Mouse (Mus musculus): Measurements from ENCODE around the gene Fignl2.

The Fignl2 gene

DNA sequence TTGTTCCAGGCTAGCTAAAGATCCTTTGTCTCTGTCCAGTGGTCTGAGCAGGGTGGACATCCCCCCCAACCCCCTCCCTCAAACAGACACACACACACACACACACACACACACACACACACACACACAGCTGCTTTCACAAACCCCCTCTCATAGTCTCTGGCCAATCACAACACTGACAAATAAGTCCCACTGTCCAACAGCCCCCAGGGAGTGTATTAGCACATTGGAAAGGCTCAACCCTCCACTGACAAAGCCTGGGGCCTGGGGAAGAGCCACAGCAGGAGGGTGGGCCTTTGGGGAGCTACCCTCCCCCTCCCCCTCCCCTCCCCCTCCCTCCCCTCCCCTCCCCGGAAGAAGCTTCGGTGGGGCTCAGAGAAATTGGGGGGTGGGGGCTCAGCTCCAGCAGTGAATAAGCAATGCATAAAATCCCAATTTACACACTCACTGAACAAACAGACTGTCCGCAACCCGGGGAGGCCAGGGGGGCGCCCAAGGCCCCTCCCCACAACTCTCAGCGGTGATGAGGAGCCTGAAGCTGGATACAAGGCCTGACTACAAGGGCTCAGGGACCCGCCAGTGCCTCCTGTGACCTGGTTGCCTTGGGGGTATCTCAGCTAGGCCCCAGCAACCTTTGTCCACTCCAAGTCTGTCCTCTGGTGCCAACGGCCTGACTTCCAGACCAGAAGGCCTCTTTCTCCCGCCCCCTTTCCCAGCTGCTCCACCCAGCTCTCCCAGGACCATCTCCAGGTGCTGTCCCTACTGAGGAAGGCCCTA lies 11.3 kb downstream of the Fignl2 start:
- DNase-seq: peak; percentile 67 to 86

DNA sequence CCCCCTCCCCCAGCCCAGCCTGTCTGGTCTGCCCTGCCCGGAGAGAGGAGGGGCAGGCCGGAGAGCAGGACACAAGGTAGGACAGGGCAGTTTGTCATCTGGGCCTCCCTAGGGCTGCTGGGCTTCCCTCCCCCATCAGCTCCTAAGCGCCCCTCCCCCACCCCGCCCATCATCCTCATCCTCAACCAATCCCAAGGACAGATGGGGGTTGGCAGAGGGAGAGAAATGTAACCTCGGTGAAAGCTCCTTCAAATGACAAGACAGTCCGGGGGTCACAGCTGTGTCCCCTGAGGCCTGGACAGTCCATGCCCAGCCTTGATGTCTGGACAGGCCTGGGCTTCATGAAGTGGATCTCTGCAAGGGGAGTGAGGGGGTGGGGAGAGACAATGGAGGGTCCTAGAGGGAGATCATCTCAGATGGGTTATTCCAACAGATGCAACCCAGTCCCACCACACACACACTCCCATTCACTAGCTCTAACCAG lies 12.0 kb downstream of the Fignl2 start:
- DNase-seq: peak in 1 of 2 experiments; percentile 55

DNA sequence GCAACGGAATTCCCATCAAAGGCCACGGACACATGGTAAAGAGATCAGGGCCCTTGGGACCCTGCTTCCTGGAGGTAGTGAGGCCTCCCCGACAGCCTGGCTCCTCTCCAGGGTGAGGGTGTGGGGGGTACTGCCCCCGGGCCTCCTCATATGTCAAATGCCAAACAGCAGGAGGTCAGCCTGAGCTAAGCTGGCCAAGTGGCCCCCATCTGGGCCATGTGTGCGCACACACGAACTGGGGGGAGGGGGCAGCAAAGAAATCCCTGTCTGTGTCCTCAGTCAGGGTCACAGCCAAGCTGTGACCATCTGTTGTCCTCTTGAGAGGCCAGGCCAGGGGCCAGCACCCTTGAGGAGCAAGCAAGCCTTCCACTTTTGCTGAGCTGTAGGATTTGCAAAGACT lies 13.3 kb downstream of the Fignl2 start:
- peak; percentile 39 to 70 for DNase-seq

DNA sequence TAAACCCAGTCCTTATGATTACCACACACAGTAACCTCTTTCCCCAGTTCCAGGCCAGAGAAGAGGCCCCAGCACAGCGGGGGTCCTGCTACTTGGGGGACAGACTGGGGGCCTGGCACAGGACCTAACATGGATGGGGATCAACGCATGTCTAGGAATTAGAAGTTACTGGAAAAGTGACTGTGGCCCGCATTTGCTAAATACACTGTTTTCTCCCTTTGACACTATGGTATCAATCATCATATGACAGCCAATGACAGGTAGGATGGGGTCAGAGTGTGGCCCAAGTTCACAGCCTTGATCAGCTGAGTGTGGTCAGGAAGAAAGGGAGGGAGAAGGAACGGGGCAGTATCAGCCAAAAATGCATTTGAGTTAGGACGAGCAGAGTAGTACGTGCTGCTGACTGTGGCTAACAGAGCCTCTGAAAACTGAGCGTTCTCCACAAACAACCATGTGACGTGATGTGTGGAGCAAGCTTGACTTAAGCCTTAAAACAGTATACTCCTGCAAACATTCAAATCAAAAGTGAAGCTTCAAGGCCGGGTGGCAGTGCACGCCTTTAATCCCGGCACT lies 18.0 kb downstream of the Fignl2 start:
- DNase-seq: no peak

DNA sequence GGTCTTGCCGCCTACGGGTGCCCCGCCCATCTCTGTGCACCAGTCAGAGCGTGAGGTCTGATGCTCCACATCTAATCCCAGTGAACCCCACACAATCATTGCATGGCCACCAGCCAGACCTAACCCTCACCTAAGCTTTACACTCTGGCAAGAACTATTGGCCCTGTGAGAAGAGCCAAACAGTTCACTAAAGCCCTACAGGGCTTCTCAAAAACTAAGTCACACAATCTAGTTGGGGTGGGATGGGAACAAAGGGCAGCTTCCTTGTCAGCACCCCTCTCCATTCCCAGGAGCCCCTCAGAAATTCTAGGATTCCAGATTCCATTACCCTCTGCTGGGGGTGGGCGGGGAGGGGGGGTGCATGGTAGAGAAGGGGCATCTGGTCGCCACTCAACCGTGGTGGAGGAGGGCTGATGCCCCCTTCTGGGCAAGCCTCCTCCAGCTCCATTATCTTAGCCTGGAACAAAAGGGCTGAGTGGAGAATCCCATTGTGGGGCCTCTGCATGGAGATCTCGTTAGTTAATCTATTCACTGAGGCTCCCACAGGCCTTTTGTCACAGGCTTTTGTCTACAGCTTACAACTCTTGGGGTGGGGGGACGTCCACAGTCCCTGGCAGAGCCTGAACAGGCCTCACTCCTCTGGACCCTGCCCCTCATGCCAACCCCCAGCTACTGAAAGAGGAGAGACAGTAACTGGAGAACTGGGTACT lies 18.6 kb downstream of the Fignl2 start:
- DNase-seq: no peak

DNA sequence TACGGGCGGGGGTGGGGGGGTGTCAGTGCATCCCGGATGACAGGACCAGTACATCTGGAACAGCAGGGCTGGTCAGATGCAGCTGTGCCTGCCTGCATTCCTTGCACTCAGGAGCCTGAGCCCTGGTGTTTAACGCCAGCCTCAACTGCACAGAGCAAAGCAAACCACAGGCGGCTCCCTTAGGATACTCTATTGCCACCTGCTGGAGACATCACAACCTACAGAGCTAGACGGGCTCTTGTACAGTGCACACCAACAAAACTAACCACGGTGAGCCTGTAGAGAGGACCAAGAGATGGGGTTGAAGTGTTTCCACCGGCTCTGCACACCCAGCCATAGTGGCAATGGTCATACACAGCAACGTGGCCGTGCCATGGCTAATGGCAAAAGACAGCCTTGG lies 22.1 kb downstream of the Fignl2 start:
- DNase-seq: peak; percentile 73 to 78

DNA sequence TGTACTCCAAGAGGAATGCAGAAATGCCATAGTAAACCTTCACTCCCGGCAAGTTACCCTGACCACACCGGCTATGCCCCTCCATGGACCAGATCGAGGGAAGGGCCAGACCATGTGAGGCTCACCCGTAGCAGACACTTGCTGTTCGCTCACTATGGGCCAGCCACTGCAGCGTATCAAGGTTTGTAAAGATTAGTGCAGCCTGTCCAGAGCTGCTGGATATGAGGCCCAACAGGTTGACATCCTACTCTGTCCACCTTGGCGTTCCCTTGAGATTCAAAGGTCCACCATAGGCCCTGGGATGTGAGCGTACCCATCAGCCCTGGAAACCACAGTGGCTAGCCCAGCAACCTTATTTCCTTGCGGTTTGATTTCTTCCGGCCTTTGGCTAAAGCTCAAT lies 23.8 kb downstream of the Fignl2 start:
- DNase-seq: no peak

DNA sequence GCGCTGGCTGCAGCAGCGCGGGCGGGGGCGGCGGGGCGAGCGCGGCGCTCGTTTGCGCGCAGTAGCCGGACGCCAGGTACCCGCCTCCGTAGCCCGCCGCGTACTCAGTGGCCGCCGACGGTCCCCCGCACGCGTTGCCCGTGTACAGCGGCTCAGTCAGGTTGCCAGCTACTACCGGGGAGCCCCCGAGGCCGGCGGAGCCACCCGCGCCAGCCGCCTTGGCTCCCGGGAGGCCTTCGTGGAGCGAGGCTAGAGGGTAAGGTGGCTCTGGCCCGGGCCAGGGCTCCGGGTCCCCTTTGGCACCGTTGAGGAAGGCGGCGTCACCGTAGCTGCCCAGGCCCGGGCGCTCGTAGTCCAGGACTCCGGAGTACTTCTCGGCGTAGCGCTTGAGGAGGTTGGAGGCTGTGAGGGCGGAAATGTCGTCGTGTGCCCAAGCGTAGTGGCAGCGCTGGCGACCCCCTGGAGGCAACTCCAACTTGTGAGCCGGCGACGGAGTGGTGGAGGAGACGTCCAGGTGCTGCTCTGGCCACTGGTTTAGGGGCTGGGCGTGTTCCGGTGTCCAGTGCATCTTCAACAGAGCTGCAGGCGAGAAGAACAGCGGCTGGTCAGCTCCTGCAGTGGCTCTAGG lies 24.4 kb downstream of the Fignl2 start:
- no peak for DNase-seq

DNA sequence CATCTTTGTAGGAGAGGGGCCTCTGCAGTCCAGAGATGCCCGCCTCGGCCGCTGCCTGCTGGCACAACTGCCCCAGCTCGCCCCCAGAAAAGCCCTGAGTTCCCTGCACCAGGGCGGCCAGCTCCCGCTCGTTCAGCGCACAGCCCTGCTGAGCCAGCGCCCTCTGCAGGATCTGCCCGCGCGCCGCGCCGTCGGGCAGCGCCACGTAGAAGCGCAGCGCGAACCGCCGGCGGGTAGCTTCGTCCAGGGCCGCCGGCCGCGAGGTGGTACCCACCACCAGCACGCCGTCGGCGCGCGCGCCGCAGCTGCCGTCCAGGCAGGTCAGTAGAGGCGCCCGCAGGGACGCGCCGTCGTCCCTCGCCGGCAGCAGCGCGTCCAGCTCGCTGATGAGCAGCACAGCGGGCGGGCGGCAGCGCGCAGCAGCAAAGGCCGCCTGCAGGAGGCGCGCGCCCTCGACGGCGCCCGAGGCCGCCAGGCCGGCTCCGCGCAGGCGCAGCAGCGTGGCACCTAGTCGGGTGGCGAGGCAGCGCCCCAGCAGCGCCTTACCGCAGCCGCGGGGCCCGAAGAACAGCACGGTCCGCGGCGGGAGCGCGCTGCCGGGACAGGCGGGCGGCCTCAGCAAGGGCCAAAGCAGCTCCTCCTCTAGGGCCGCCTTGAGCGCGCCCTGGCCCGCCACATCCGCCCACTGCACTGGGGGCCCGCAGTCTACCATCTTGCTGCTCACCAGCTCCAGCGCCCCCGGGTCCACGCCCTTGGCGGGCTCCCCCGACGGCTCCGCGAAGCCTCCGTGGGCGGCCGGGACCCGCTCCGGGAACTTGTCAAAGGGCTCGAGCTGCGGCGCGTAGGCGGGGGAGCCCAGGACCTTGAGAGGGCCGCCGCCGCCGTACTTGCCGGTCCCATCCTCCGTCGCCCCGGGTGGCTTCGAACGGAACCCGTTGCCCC lies 25.5 kb downstream of the Fignl2 start:
- DNase-seq: no peak

DNA sequence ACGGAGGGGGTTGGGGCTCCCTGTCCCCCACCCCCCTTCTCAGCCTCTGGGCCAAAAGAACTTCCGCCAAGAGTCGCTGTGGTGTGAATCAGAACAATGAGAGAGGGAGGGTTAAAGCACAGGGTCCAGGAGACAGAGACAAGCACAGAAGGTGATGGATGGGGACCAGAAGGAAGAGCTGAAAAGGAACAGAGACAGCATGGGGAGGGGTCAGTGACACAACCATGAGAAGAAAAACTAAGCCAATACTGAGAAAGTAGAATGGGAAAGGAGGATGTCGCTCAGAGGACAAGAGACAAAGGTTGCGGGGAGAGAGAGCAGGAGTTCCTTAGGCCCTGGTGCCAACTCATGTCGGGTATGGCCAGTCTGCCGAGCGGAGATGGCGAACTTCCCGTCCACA lies 26.5 kb downstream of the Fignl2 start:
- DNase-seq: no peak

DNA sequence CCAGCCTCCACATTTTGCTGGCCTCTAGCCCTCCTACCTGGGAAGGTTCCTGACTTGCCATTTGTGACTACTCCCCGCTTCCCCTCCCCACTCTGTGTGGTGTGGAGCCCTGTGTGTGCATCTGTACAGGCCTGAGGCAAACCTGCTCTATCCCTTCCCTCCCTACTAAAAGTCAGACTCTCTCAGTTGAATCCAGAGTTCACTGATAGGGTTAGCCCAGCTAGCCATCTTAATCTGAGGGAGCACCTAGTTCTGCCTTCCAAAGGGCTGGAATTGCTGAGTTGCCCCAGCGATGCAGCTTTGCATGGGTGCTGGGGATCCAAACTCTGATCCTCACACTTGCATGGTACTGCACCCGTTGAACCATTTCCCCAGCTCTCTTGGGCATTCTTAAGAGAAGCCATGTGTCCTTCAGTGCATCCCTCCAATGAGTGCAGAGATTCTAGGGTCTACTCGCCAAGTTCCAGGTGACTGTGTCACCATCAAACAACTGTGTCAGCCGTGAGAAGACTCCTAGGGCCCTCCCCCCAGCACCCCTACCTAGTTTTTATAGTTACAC lies 29.9 kb downstream of the Fignl2 start:
- DNase-seq: no peak

DNA sequence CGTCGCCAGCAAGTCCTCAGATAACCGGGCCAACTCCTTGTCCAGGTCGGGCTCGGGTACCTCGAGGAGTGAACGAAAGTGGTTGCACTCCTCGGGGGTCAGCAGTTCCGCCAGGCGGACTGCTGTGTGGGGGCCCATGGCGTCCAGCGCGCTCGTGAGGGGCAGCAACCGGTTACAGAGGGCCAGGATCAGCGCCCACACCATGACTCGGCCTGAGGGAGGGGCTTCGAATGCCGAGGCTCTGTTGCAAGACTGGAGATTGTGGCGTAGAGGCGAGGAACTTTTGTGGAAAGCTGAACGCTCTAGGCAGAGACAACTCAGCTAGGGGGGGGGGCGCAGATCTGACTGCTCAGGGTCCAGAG lies 31.2 kb downstream of the Fignl2 start, which contains the start of gene Gm47841:
TSS of gene Gm47841 (minus strand) at position 204 of the 362 bp plus-strand sequence.
- DNase-seq: no peak

DNA sequence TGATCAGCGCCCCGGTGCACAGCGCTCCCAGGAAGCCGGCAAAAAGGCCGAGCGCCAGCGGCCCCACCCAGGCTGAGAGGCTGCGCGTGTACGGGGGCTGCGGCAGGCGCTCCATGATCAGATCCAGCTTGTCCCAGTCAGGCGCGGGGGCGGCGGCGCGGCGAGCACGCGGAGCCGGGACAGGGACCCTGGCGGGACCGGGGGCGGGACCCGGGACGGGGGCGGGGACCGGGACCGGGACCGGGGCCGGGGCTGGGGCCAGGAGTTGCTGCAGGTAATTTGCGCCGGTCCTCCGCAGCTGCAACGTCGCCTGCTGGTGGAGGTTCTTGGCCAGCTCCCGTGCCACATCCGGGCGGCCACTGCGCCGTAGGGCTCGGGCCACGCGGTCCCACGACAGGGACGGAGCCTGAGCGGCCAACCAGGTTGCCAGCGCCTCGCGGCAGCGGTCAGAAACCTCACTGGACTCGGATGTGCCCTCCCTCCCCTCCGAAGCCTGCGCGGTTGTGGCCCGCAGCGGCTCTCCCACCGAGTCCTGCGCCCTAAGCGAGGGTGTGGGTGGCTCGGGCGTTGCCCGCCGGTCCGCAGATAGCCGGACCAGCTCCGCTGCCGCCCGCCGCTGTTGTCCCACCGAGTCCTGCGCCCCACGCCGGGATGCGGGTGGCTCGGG lies 31.7 kb downstream of the Fignl2 start:
- peak; percentile 39 to 56 for DNase-seq

DNA sequence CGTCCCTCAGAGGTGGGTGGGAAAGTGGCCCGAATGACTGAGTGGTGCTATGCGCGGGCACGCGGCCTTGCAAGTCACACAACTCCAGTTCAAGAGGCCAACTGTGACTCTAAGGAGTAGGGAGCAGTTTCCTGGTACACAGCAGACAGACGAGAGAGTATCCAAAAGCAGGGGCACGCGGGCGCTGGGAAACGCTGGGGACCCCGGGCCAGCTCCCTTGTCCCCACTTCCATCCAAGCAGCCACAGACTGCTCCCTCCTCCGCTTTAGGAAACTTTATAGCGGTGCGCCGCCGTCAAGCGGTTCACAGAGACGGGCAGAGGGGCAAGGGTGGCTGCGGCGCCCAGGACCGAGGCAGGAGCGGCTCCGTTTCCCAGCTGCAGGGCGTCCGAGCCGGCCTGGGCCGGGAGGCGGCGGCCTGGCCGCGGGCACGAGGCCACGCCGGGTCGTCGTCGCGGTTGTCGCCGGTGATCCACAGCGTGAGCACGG lies 32.3 kb downstream of the Fignl2 start:
- DNase-seq: no peak

DNA sequence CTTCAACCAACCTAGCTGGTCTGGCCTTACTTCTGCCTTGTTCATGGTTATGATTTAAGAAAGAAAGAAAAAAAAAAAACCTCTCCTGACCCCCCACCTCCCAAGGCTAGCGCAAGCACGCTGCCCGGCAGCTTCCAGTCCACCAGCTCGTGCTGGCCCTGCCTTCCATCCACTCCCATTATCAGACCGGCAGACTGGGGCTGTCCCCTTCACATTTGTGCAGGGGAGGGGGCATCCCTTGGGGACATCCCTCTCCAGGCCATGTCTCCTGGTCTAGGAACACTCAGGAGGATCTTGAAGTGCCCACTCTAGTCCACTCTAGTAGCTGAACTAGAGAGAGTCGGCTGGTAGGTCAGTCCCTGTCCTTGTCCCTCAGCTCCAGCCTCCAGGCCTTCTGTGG lies 33.8 kb downstream of the Fignl2 start:
- DNase-seq: no peak

DNA sequence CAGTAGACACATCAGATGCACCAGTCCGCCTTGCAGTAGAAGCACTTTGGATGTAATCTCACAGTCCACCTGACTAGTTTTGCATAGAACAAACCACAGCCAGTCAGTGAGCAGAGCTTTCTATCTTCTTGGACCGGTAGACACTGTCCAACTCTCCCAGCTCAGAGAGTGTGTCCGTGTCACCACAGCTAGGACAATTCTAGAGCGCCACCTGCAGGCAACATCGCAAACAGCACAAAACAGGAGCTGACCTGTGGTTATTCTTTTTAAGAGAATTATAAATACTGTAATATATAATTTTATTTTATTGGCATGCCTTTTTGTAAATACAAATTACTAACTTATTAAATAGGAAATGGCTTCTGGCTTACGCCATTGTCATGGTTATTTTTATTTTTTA lies 35.8 kb downstream of the Fignl2 start:
- peak; percentile 70 to 77 for DNase-seq

DNA sequence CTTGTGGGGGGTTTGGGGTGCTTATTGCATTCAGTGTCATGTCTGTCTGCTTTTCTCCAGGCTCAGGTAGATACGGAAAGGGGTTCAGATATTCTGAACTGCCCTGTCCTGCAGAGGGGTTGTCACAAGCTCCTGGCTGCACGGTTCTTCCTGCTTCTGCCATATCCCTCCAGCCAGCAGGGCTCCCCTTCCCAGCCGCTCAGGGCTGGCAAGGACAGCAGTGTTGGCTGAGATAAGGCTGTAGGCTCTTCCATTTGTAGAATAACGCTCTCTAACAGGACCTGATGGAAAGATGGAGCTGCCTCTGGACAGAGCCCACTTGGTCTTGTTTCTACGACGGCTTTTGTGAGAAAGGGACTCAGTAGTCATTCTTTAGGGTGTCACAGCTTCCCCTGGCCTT lies 36.4 kb downstream of the Fignl2 start:
- DNase-seq: no peak

DNA sequence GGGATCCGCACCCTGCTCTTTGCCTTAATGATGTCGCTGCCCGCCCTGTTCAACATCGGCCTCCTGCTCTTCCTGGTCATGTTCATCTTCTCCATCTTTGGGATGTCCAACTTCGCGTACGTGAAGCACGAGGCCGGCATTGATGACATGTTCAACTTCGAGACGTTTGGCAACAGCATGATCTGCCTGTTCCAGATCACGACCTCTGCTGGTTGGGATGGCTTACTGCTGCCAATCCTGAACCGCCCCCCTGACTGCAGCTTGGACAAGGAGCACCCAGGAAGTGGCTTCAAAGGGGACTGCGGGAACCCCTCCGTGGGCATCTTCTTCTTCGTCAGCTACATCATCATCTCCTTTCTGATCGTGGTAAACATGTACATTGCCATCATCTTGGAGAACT lies 38.7 kb downstream of the Fignl2 start:
- DNase-seq: no peak

DNA sequence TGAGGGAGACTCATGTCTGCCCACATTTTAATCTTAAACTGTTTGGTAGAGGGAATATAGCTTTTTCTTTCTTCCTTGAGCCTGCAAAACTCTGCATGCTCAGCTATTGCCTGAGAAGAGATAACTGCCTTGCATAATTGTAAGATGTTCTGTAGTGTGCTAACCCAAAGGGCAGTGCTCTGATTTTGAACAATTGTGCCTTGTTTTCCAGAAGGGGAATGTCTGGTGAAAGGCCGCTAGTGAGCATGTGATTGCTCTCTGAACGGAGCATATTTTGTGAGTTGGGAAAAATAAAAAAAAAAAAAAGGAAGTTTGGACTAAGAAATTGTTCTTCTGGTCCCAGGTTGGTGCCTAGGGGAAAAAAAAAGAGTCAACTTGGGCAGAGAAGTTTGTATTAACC lies 49.4 kb downstream of the Fignl2 start:
- DNase-seq: no peak

DNA sequence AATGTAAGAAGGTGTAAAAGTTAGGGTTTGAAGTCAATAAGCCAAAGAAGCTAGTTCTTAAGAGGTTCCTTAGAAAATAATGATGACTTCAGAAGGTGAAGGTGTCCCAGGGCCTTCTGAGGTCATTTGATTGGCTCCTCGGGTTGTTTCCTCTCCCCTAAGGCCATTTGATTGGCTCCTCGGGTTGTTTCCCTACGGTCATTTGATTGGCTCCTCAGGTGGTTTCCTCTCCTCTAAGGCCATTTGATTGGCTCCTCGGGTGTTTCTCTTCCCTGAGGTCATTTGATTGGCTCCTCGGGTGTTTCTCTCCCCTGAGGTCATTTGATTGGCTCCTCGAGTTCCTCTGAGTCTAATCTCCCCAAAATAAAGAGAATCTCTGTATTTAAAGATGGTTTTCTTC lies 67.0 kb downstream of the Fignl2 start:
- peak in 1 of 2 experiments; percentile 7 for DNase-seq

DNA sequence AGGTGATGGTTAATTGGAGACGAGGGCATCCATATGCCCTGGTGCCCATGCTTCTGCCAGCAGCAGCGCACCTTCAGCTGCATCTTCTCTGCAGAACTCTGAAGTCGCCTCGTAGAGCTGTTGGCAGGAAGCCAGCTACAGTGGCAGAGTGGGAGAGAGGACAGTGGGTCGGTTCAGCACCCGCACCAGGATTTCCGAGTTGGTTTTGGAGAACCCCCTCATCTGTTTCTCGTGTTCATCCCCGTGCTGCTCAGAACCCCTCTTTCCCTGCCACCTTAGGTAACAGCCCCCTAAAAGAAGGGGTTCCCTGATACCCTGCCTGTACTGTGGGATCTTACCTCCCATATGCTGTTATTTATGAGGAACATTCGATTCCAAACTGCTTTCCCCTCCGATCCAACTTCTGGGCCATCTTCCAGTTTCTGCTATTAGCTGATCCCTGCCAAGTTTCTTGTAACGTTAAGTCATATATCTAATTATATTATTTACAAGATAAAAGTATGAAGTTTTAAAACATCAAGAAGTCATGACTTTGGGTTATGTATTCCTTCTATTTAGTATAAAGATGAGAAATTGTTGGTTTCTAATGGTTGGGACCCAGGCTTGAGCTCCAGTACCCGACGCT lies 69.9 kb downstream of the Fignl2 start:
- DNase-seq: no peak

Measured in kidney, postnatal 25 days (tissue).